Mouse (Mus musculus) megakaryocyte, embryonic 14.5 days (primary cell): ENCODE data around the gene Sptssb.

Experiments
- FLI1 ChIP-seq: IDR thresholded peaks from 2 replicates; pipeline ENCODE4 v1.6.1; 2012; ENCODE audit warnings: low read length, inconsistent platforms, mixed read lengths
- GATA1 ChIP-seq: IDR thresholded peaks from 3 replicates; pipeline ENCODE4 v1.6.1; 2012; ENCODE audit warnings: mixed read lengths, low read length, inconsistent platforms, borderline replicate concordance

- TF ChIP-seq GATA1, result no peak
- TF ChIP-seq FLI1, result no peak
Observed at GRCm38 (mm10) chr3:69812442-69812841, 47.3 kb downstream of the Sptssb start.
